Mouse (Mus musculus): ENCODE measurements around the gene BC107364.

DNA sequence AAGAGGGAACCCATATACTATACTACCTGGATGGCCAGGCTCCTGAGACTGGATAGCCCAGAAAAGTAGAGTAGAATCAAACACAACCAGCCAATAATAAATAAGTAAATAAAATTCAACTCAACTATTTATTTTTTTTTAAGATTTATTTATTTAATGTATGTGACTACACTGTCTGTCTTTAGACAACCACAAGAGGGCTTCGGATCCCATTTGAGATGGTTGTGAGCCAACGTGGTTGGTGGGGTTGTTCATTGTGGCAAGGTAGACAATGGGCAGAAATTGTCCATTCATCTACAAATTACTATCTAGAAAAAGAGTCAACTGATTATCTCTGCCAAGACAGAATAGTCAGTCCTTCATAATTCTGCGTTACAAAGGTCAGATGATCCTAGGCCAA, 40.3 kb downstream of the BC107364 start:
- TF ChIP-seq CTCF (IDR thresholded peaks at IDR 0.05; ENCODE audit: insufficient read depth, low read length) (no peak), POLR2A (IDR thresholded peaks at IDR 0.05; ENCODE audit: borderline replicate concordance, extremely low read depth, low read depth, low read length) (no peak)

Data from lung, adult 2 months (tissue).